Mouse (Mus musculus) hindbrain, embryonic 13.5 days (tissue): Measurements from ENCODE around the gene Fam149b. TPM values are rescaled to one million over a fixed set of nuclear protein-coding genes. Genes with fewer than 3 reads are reported as not detected.
A peak's percentile ranks its signal among the peaks of the same experiment; 100 is the strongest.
"Not testable (repeated sequence)": the region's sequence is repeated elsewhere in the genome, so short reads cannot be mapped to it uniquely, and the experiment has no call there.

ENCODE experiments used
- ATAC-seq: fragments of 200-750 bp; cut with Nextera tagmentation; 2 replicates; pipeline ENCODE4 v1.8.0; 2017; ENCODE audit warnings: moderate TSS enrichment; ENCODE audit not compliant: low FRiP score
- H3K27ac ChIP-seq: fragments of 300-500 bp; sonication (generic); 2 replicates; pipeline ENCODE4 v1.5.1; 2015; ENCODE audit warnings: inconsistent platforms, mild to moderate bottlenecking, moderate library complexity
- H3K27me3 ChIP-seq: fragments of 300-500 bp; sonication (generic); 2 replicates; pipeline ENCODE4 v1.6.1; 2015; ENCODE audit warnings: mild to moderate bottlenecking, inconsistent platforms
- H3K36me3 ChIP-seq: fragments of 300-500 bp; sonication (generic); 2 replicates; pipeline ENCODE4 v1.6.1; 2015; ENCODE audit warnings: mild to moderate bottlenecking, inconsistent platforms
- H3K4me1 ChIP-seq: fragments of 300-500 bp; sonication (generic); replicated peaks from 2 replicates; pipeline ENCODE4 v1.6.1; 2015; ENCODE audit warnings: inconsistent platforms
- H3K4me2 ChIP-seq: fragments of 300-500 bp; sonication (generic); 2 replicates; pipeline ENCODE4 v1.6.1; 2015; ENCODE audit warnings: inconsistent platforms, mild to moderate bottlenecking, moderate library complexity
- H3K4me3 ChIP-seq: fragments of 300-500 bp; sonication (generic); 2 replicates; pipeline ENCODE4 v1.5.1; 2015; ENCODE audit warnings: mild to moderate bottlenecking, inconsistent platforms
- H3K9ac ChIP-seq: fragments of 300-500 bp; sonication (generic); 2 replicates; pipeline ENCODE4 v1.6.1; 2015; ENCODE audit warnings: mild to moderate bottlenecking, inconsistent platforms
- H3K9me3 ChIP-seq: fragments of 300-500 bp; sonication (generic); 2 replicates; pipeline ENCODE4 v1.6.1; 2016; ENCODE audit warnings: inconsistent platforms
- WGBS: fragments of 180-500 bp; shearing (Covaris S2); methylation state at CpG from one replicate; pipeline ENCODE4 v1.1.7; 2015; 5-methylcytosine and 5-hydroxymethylcytosine counted together
- polyA plus RNA-seq: library from polyadenylated mRNA; unstranded; fragments of >200 nt; fragmentation: Nextera tagmentation; extraction: Ambion mirVana; gene quantifications from 2 replicates; pipeline ENCODE4 v1.2.1, GENCODE M21; 2015

Fam149b gene
- polyA plus RNA-seq: 43.3 and 44.2 TPM in 2 replicates

- Histone ChIP-seq H3K4me2 (peak within 1 kb of the TSS; percentile 78), H3K4me1 (peaks cover 34% of the 10 kb centered on the region), H3K4me3 (peak within 1 kb of the TSS; percentile 85), H3K9ac (peak within 1 kb of the TSS; percentile 95), H3K9me3 (no peaks in the 10 kb centered on the region), H3K36me3 (peaks cover 39% of the 10 kb centered on the region), H3K27ac (peak within 1 kb of the TSS; percentile 96), H3K27me3 (no peaks in the 10 kb centered on the region)
- 1% methylated on average over 41 of the region's 42 CpGs for WGBS
- ATAC-seq: peak; percentile 98
These were observed at the start of gene Fam149b, which contains the start of gene Ecd for GRCm38 (mm10) chr14:20347991-20348541. Gene Fam149b (plus strand): TSS chr14:20348162. Gene Ecd (minus strand): TSS chr14:20348121.

GRCm38 (mm10) chr14:20305085-20305484 lies 42.9 kb upstream of the Fam149b start:
- H3K9ac ChIP-seq, H3K4me1 ChIP-seq, H3K9me3 ChIP-seq, H3K27me3 ChIP-seq, H3K4me3 ChIP-seq, ATAC-seq, H3K27ac ChIP-seq, H3K4me2 ChIP-seq: not testable (repeated sequence)
- WGBS: 78% methylated on average over 2 of the region's 2 CpGs
- peaks cover 29% of the 10 kb centered on the region for H3K36me3 ChIP-seq

- H3K9me3 ChIP-seq: no peaks in the 10 kb centered on the region
- H3K27me3 ChIP-seq: no peaks in the 10 kb centered on the region
- no peak overlapping the region for H3K4me2 ChIP-seq
- H3K27ac ChIP-seq: no peak overlapping the region
- peaks cover 37% of the 10 kb centered on the region for H3K36me3 ChIP-seq
- 91% methylated on average over 1 of the region's 1 CpGs for WGBS
- no peaks in the 10 kb centered on the region for H3K4me1 ChIP-seq
- H3K9ac ChIP-seq: no peak overlapping the region
- no peak overlapping the region for H3K4me3 ChIP-seq
- ATAC-seq: no peak
These were observed 32.8 kb upstream of the Fam149b start for GRCm38 (mm10) chr14:20315137-20315536.

GRCm38 (mm10) chr14:20319420-20319819 lies 28.5 kb upstream of the Fam149b start:
- H3K9me3 ChIP-seq: no peaks in the 10 kb centered on the region
- 78% methylated on average over 3 of the region's 3 CpGs for WGBS

GRCm38 (mm10) chr14:20324196-20324595 lies 23.8 kb upstream of the Fam149b start:
- Histone ChIP-seq H3K27ac (no peak overlapping the region), H3K9me3 (no peaks in the 10 kb centered on the region), H3K9ac (no peak overlapping the region), H3K36me3 (peaks cover 84% of the 10 kb centered on the region), H3K4me2 (no peak overlapping the region), H3K4me1 (no peaks in the 10 kb centered on the region), H3K4me3 (no peak overlapping the region), H3K27me3 (no peaks in the 10 kb centered on the region)
- 97% methylated on average over 9 of the region's 9 CpGs for WGBS
- ATAC-seq: no peak

More at GRCm38 (mm10) chr14:20319420-20319819, 28.5 kb upstream of the Fam149b start:
- Histone ChIP-seq H3K9ac (no peak overlapping the region), H3K4me2 (no peak overlapping the region), H3K27ac (no peak overlapping the region), H3K27me3 (no peaks in the 10 kb centered on the region), H3K36me3 (peaks cover 60% of the 10 kb centered on the region), H3K4me3 (no peak overlapping the region), H3K4me1 (no peaks in the 10 kb centered on the region)
- no peak for ATAC-seq

- Histone ChIP-seq H3K9ac (no peak overlapping the region), H3K27me3 (no peaks in the 10 kb centered on the region), H3K4me3 (no peak overlapping the region), H3K36me3 (peaks cover 85% of the 10 kb centered on the region), H3K9me3 (no peaks in the 10 kb centered on the region), H3K4me1 (no peaks in the 10 kb centered on the region), H3K4me2 (no peak overlapping the region), H3K27ac (no peak overlapping the region)
- WGBS: 79% methylated on average over 9 of the region's 9 CpGs
- ATAC-seq: no peak
These were observed 19.5 kb upstream of the Fam149b start for GRCm38 (mm10) chr14:20328474-20328873.

- 96% methylated on average over 4 of the region's 4 CpGs for WGBS
- Histone ChIP-seq H3K4me1 (no peaks in the 10 kb centered on the region), H3K9me3 (no peaks in the 10 kb centered on the region), H3K36me3 (peaks cover 85% of the 10 kb centered on the region), H3K4me3 (no peak overlapping the region), H3K9ac (no peak overlapping the region), H3K4me2 (no peak overlapping the region), H3K27ac (no peak overlapping the region), H3K27me3 (no peaks in the 10 kb centered on the region)
- ATAC-seq: no peak
These were observed 16.6 kb upstream of the Fam149b start for GRCm38 (mm10) chr14:20331316-20331715.

GRCm38 (mm10) chr14:20339415-20339814 lies 8.5 kb upstream of the Fam149b start:
- Histone ChIP-seq H3K27me3 (no peaks in the 10 kb centered on the region), H3K4me1 (no peaks in the 10 kb centered on the region), H3K27ac (no peak overlapping the region), H3K4me3 (no peak overlapping the region), H3K36me3 (peaks cover 61% of the 10 kb centered on the region), H3K9ac (no peak overlapping the region), H3K9me3 (no peaks in the 10 kb centered on the region), H3K4me2 (no peak overlapping the region)
- no peak for ATAC-seq
- 96% methylated on average over 5 of the region's 5 CpGs for WGBS

- Histone ChIP-seq H3K4me1 (peaks cover 1% of the 10 kb centered on the region; the same call in 1 of the 2 replicates), H3K9ac (no peak overlapping the region), H3K4me3 (no peak overlapping the region), H3K4me2 (no peak overlapping the region), H3K9me3 (no peaks in the 10 kb centered on the region), H3K36me3 (peaks cover 65% of the 10 kb centered on the region), H3K27me3 (no peaks in the 10 kb centered on the region), H3K27ac (no peak overlapping the region)
- 83% methylated on average over 8 of the region's 8 CpGs for WGBS
- ATAC-seq: no peak
These were observed 7.8 kb upstream of the Fam149b start for GRCm38 (mm10) chr14:20340149-20340548.

GRCm38 (mm10) chr14:20340866-20341265 lies 7.1 kb upstream of the Fam149b start:
- peaks cover 63% of the 10 kb centered on the region for H3K36me3 ChIP-seq
- ATAC-seq: no peak
- 85% methylated on average over 7 of the region's 7 CpGs for WGBS

GRCm38 (mm10) chr14:20345885-20346284 lies 2.1 kb upstream of the Fam149b start:
- Histone ChIP-seq H3K4me3 (no peak overlapping the region), H3K36me3 (peaks cover 39% of the 10 kb centered on the region), H3K9me3 (no peaks in the 10 kb centered on the region), H3K27me3 (no peaks in the 10 kb centered on the region), H3K4me2 (no peak overlapping the region), H3K4me1 (peaks cover 34% of the 10 kb centered on the region), H3K9ac (no peak overlapping the region; the same call in 1 of the 2 replicates), H3K27ac (no peak overlapping the region)
- 89% methylated on average over 9 of the region's 9 CpGs for WGBS
- no peak for ATAC-seq

More at GRCm38 (mm10) chr14:20340866-20341265, 7.1 kb upstream of the Fam149b start:
- H3K4me3 ChIP-seq: no peak overlapping the region
- no peak overlapping the region for H3K27ac ChIP-seq
- no peak overlapping the region for H3K4me2 ChIP-seq
- H3K9me3 ChIP-seq: no peaks in the 10 kb centered on the region
- peaks cover 8% of the 10 kb centered on the region; the same call in 1 of the 2 replicates for H3K4me1 ChIP-seq
- no peaks in the 10 kb centered on the region for H3K27me3 ChIP-seq
- H3K9ac ChIP-seq: no peak overlapping the region

- H3K27ac ChIP-seq: peak overlapping the region; percentile 96
- peaks cover 34% of the 10 kb centered on the region for H3K4me1 ChIP-seq
- no peaks in the 10 kb centered on the region for H3K27me3 ChIP-seq
- H3K9ac ChIP-seq: peak overlapping the region; percentile 95
- H3K9me3 ChIP-seq: no peaks in the 10 kb centered on the region
- H3K36me3 ChIP-seq: peaks cover 38% of the 10 kb centered on the region
- 7% methylated on average over 15 of the region's 15 CpGs for WGBS
- peak; percentile 53 for ATAC-seq
- peak overlapping the region; percentile 85 for H3K4me3 ChIP-seq
- H3K4me2 ChIP-seq: peak overlapping the region; percentile 78
These were observed 446 bp upstream of the Fam149b start for GRCm38 (mm10) chr14:20347441-20347990.

GRCm38 (mm10) chr14:20363230-20363629 lies 15.3 kb downstream of the Fam149b start:
- no peak overlapping the region for H3K4me2 ChIP-seq
- no peaks in the 10 kb centered on the region for H3K9me3 ChIP-seq
- H3K4me3 ChIP-seq: no peak overlapping the region
- H3K27ac ChIP-seq: no peak overlapping the region
- no peaks in the 10 kb centered on the region for H3K27me3 ChIP-seq
- 95% methylated on average over 4 of the region's 4 CpGs for WGBS
- no peaks in the 10 kb centered on the region for H3K4me1 ChIP-seq
- ATAC-seq: no peak
- peaks cover 85% of the 10 kb centered on the region for H3K36me3 ChIP-seq
- no peak overlapping the region for H3K9ac ChIP-seq
